Mouse (Mus musculus) kidney, adult 11 months (tissue): Measurements from ENCODE around the gene Ankrd49.

ENCODE experiments used
- DNase-seq: peaks from one replicate; pipeline ENCODE4 v3.0.0; 2022

The Ankrd49 gene

DNA sequence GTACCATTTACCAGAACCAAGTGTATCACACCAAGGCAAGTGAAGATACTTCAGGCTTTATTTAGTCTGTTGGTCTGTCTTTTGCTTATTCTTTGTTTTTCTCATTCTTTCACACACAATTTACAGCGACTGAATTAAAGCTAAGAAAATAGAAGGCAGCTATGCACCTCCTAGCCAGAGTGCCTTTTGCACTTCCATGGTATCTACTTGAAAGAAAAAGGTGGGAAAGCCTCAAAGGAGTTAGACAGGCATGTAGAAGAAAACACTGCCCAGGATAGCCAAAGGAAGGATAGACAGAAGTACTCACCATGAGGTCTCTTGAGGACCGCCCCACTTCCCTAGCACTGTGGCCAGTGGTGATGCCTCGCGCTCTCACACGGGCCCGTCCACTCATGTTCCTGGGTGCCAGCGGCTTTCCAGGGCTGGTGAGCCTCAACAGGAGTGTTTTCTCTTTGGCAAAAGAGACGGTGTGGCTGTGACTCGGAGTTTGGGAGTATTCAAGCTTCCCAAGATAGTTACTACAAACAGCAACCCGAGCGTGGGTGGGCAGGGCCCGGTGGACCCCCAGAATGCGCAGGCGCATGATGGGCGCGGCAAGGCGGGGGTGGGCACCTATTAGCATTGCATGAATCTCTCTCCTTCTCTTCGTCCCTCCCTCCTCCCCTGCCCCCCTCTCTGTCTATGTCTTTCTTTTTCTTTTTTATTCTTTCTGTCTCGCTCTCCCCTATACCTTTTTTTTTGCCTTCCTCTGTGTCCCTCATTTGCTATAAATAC, 44.3 kb downstream of the Ankrd49 start, which contains the start of gene Piwil4:
Gene Piwil4 (minus strand): TSS at position 583 of the 774 bp plus-strand sequence.
- DNase-seq: no peak

- no peak for DNase-seq
Observed at GRCm38 (mm10) chr9:14739498-14740150, 45.0 kb downstream of the Ankrd49 start.

- peak; percentile 25 for DNase-seq
Observed at GRCm38 (mm10) chr9:14730941-14731541, 53.6 kb downstream of the Ankrd49 start.
